Mouse (Mus musculus) thymus, postnatal 25 days (tissue): ENCODE results near the gene Ccdc136.
A peak's percentile ranks its signal among the peaks of the same experiment; 100 is the strongest.
"Not testable (repeated sequence)": the region's sequence is repeated elsewhere in the genome, so short reads cannot be mapped to it uniquely, and the experiment has no call there.

Experiments
- DNase-seq: peaks from one replicate; pipeline ENCODE4 v3.0.0; 2022

Ccdc136 gene

GRCm38 (mm10) chr6:29395910-29396713 is at the start of gene Ccdc136:
Gene Ccdc136, plus strand, starts transcription at chr6:29396309.
- peak; percentile 11 for DNase-seq

DNA sequence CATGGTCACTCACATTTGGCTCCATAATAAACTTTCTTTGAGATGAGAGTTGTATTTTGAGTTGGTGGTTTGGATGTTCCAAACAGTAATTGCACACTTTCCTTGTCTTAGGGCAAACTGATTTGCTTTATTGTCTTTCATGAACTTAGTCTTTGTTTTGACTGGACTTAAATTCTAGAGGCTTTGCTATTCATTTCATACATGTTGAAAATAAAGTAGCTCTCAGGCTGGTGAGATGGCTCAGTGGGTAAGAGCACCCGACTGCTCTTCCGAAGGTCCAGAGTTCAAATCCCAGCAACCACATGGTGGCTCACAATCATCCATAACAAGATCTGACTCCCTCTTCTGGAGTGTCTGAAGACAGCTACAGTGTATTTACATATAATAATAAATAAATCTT is 49.6 kb upstream of the Ccdc136 start:
- DNase-seq, result not testable (repeated sequence)

- no peak for DNase-seq
Observed at GRCm38 (mm10) chr6:29347189-29347588, 48.9 kb upstream of the Ccdc136 start.

- DNase-seq, result peak; percentile 99
Observed at GRCm38 (mm10) chr6:29347665-29348370, 48.3 kb upstream of the Ccdc136 start, which contains the start of gene Calu. Gene Calu, plus strand, starts transcription at chr6:29348069.

GRCm38 (mm10) chr6:29348371-29348724 is 47.8 kb upstream of the Ccdc136 start:
- DNase-seq, result no peak

DNA sequence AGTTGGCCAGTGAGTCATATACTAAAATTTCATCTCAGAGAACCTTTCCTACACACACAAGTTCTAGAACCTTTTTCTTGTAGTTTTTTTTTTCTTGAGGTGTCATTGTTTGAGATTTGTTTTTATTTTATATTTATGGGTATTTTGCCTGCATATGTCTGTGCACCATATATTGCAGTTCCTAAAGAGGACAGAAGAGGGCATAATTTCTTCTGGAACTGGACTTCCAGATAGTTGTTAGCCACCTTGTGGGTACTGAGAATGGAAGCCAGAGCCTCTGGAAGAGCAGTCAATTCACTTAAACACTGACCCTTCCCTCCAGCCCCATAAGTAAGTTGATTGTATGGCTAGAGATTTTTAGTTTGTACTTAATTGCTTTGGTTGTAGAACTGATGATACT is 44.5 kb upstream of the Ccdc136 start:
- no peak for DNase-seq

GRCm38 (mm10) chr6:29352816-29353215 is 43.3 kb upstream of the Ccdc136 start:
- DNase-seq, result no peak

GRCm38 (mm10) chr6:29359386-29359785 is 36.7 kb upstream of the Ccdc136 start:
- no peak for DNase-seq

- no peak for DNase-seq
Observed at GRCm38 (mm10) chr6:29360211-29360610, 35.9 kb upstream of the Ccdc136 start.

DNA sequence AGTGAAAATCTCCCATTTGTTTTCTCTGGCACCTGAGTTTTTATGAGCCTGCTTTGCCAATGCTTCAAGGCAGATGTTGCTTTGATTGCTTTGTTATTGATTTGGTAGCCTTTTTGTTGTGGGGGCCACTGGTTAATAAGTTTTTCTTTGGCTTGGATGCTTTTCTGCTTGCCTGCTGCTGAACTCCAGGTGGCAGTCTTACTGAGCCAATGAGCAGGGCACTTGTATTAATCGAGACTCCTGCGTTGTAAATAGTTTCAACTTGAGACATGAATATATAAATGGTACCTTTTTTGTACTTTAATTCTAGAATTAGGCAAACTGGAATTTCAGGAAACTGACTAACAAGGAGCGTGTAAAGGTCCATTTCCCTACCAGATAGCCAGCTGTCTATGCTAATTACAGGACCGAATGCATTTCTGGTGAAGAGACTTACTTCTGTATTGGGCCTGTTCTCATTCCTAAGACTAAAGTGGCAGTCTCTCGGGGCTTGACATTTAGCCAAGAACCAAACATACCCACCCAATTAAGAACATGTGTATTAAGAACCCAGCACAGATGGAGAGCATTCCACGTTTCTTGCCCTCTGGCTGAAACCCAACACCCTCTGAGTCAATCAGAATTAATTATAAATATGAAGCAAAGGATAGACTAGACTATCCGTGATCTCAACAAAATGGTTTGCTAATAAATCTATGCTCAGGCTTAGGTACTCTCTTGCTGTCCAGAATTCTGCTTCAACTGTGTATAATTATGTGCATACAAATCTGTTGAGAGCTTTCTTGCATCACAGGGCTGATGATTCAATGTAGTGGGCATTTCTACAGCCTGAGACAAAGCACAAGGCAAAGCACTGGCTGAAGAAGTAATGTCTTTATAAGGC is 33.6 kb upstream of the Ccdc136 start:
- no peak for DNase-seq

DNA sequence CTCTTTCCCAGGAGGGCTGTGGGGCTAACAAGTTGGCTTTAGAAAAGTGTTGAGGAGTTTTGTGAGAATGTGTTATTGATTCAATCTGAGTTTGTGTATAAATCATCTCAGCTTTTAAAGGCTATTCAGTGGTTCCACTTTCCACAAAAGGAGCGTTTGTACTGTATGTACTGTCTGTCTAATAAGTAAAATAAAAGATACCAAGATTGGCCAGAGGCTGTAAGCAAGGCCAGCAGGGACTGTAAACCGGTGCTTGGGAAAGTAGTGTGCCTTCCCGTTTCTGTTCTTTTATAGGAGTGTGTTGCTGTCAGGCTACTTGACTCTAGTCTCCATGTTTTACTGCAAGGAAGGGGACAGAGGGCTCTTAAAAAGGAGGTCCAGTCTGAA is 33.0 kb upstream of the Ccdc136 start:
- DNase-seq, result no peak

DNA sequence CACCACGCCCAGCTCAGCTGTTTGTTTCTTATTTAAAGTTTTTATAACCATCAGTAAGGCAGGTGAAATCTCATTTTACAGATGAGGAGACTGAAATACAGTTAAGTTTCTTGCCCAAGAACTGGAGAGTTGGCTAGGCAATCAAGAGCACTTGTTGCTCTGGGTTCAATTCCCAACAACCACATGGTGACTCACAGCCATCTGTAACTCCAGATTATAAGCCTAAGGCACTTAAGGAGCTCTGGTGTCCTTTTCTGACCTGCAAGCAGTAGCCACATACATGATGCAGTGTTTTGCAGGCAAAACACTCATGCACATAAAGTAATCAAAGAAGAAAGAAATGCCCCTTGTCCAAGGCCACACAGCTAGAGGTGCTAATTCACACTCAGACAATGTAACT is 30.8 kb upstream of the Ccdc136 start:
- DNase-seq, result no peak

DNA sequence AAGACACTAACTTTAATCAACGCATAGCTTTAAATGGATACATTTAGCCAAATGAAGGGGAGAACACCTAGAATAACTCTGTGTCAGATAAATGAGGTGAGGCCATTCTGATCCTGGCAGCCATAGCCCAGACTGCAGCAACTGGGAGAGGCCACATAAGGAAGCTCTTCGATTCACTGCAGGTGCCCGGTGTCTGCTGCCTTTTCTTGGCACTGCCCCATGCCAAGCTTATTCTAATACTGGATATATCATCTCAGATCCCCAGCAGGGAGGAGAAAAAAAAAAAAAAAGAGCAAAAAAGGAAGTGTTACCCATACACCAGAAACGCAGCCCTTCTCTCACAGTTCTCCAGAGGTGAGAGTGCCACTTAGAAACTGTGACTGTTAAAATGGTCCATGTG is 18.7 kb upstream of the Ccdc136 start:
- no peak for DNase-seq

- no peak for DNase-seq
Observed at GRCm38 (mm10) chr6:29378678-29379077, 17.4 kb upstream of the Ccdc136 start.

DNA sequence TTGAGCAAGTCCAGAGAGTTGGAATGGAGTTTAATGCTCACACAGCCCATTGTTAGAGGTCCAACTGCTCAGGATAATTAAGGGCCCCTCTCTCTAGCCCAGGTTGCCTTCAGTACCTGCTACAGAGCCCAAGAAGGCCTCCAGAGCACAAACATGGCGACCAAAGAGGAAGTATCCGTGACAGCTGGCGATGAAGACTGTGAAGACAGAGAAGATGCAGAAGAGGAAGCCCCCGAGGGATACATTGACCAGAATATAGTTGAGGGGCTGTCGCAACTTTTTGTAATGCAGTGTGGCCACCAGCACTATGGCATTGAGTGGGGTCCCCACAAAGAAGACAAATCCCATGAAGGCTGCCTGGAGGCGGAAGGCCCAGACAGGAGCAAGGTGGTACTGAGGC is 16.2 kb upstream of the Ccdc136 start:
- DNase-seq, result no peak

- no peak for DNase-seq
Observed at GRCm38 (mm10) chr6:29382442-29382841, 13.7 kb upstream of the Ccdc136 start.

DNA sequence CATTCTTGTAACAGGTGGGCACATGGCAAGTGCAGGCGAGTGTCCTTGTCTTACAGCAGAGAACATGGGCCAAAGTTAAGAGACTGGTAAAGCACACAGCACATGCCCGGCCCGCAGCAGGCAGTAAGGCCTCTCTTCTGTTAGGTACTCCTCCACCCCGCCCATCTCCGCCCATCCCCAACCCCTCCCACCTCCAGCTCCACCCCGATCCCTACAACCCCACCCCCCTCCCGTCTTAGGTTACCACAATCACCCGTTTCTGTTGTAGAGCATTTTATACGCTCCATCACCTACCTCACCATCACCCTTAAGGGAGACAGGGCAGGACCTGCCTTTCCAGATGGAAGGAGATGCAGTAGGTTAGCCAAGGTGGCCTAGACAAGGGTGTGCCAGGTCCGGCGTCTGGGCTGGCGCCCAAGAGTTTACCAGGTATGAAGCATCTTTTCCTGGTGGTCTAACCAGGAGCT is 8.0 kb upstream of the Ccdc136 start, which contains the start of gene Opn1sw:
TSS of gene Opn1sw (minus strand) at position 417 of the 467 bp plus-strand sequence.
- DNase-seq, result no peak

DNA sequence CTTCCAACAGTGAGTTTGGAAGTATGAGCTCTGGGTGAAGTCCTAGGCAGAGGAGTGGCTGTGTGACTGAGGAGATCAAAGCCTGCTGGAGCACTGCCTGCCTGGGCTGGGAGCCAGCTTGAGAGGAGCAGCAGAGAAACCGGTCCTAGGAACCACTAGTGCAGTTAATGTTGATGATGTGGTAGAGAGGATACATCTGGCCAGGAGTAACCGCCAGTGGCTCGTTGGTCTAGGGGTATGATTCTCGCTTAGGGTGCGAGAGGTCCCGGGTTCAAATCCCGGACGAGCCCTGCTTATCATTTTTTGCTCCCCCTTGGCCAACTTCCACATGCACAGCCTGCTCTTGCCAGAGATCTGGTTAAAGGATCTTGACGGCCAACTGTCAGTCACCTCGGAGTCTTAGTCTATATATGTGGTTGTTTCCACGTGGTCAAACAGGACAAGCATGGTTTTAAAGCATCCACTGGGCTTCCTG is 7.5 kb upstream of the Ccdc136 start:
- peak; percentile 8 for DNase-seq

DNA sequence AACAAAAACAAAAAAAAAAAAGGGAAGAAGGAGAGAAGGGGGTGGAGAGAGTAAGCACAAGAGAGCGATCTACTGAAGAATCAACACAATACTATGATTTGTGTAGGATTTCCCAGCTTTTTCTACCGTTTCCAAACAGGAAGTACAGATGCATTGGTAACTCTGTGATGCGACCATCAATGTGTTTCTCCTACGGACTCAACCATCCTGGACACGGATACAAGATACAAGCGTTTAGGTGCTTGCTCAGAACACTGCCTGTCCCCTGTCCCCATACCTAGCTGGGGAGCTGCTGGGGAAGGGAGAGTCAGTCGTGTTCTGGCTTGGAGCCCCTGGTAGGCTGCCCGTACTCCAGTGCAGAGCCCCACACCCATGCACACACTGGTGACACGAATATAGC is 6.7 kb upstream of the Ccdc136 start:
- no peak for DNase-seq

GRCm38 (mm10) chr6:29390500-29390899 is 5.6 kb upstream of the Ccdc136 start:
- DNase-seq, result not testable (repeated sequence)

DNA sequence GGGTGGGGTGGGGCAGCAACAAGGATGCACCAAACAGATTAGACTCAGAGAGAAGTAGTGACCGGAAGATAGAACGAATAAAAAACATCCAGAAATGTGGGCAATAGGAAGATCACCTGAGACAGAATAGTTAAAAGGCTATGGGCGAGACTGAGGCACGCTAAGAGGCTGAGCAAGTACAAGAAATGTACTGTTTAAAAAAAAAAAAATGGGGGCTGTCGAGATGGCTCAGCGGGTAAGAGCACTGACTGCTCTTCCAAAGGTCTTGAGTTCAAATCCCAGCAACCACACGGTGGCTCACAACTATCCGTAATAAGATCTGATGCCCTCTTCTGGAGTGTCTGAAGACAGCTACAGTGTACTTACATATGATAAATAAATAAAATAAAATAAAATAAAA is 4.9 kb upstream of the Ccdc136 start:
- not testable (repeated sequence) for DNase-seq

DNA sequence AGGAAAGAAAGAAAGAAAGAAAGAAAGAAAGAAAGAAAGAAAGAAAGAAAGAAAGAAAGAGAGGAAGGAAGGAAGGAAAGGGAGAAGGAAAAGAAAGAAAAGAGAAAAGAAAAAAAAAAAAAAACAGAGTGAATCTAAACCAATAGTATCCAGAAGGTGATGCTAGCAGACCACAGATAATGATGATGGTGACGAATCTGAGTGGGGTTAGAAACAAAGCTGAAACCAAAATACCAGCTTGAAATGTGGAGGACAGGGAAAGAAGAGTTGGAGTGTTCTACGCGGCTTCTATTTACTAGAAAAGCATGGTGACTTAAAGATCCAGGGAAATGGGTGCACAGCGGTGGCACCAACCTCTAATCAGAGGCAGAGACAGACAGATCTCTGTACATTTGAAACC is 4.3 kb upstream of the Ccdc136 start:
- no peak for DNase-seq

GRCm38 (mm10) chr6:29394286-29394685 is 1.8 kb upstream of the Ccdc136 start:
- no peak for DNase-seq
